Mouse (Mus musculus) liver, embryonic 14.5 days (tissue): ENCODE measurements around the gene Stx11. TPM values are rescaled to one million over a fixed set of nuclear protein-coding genes. Genes with fewer than 3 reads are reported as not detected.
A peak's percentile ranks its signal among the peaks of the same experiment; 100 is the strongest.

ENCODE experiments used
- ATAC-seq: fragments of 200-750 bp; cut with Nextera tagmentation; 2 replicates; pipeline ENCODE4 v1.8.0; 2017; ENCODE audit warnings: moderate number of reproducible peaks, mild to moderate bottlenecking, moderate library complexity; ENCODE audit not compliant: insufficient read depth
- DNase-seq, 3 experiments: peaks; one replicate each; pipeline ENCODE4 v3.0.0-alpha.2; 2012 to 2013; ENCODE audit warnings: low read depth in 3 of 3, low spot score in 3 of 3
- H3K27ac ChIP-seq: fragments of 300-500 bp; sonication (generic); 2 replicates; pipeline ENCODE4 v1.5.1; 2014; ENCODE audit warnings: moderate library complexity, mild to moderate bottlenecking, control low read depth, inconsistent platforms
- H3K27me3 ChIP-seq: fragments of 300-500 bp; sonication (generic); 2 replicates; pipeline ENCODE4 v1.6.1; 2014; ENCODE audit warnings: mild to moderate bottlenecking, low read length, moderate library complexity; ENCODE audit not compliant: control insufficient read depth, insufficient read depth
- H3K36me3 ChIP-seq: fragments of 300-500 bp; sonication (generic); replicated peaks from 2 replicates; pipeline ENCODE4 v1.6.1; 2014; ENCODE audit warnings: low read depth; ENCODE audit not compliant: control insufficient read depth, insufficient read depth
- H3K4me1 ChIP-seq, 2 experiments: fragments of 200-500 bp in 1 of 2; fragments of 300-500 bp in 1 of 2; sonication (generic) in 1 of 2; replicated peaks; 2 replicates each; pipeline ENCODE4 v1.6.1; 2012 to 2014; ENCODE audit warnings: antibody characterized with exemption in 1 of 2, inconsistent platforms in 1 of 2, low read length in 1 of 2; ENCODE audit not compliant: control insufficient read depth in 2 of 2, insufficient read depth in 2 of 2
- H3K4me2 ChIP-seq: fragments of 300-500 bp; sonication (generic); 2 replicates; pipeline ENCODE4 v1.6.1; 2014; ENCODE audit warnings: low read depth, mild to moderate bottlenecking, control low read depth, moderate library complexity
- H3K4me3 ChIP-seq, 2 experiments: fragments of 200-500 bp in 1 of 2; fragments of 300-500 bp in 1 of 2; sonication (generic) in 1 of 2; 2 replicates each; pipeline ENCODE4 v1.5.1; 2012 to 2014; ENCODE audit warnings: low read depth in 2 of 2, low read length in 2 of 2, mild to moderate bottlenecking in 2 of 2, control low read depth in 1 of 2, inconsistent platforms in 1 of 2, moderate library complexity in 1 of 2; ENCODE audit not compliant: insufficient read depth in 1 of 2
- H3K9ac ChIP-seq: fragments of 300-500 bp; sonication (generic); replicated peaks from 2 replicates; pipeline ENCODE4 v1.6.1; 2014; ENCODE audit warnings: mild to moderate bottlenecking, control low read depth, moderate library complexity
- H3K9me3 ChIP-seq: fragments of 300-500 bp; sonication (generic); 2 replicates; pipeline ENCODE4 v1.6.1; 2016; ENCODE audit warnings: low read length, mixed read lengths; ENCODE audit not compliant: control insufficient read depth
- CTCF ChIP-seq: IDR thresholded peaks from 2 replicates; pipeline ENCODE4 v1.5.1; 2016; ENCODE audit warnings: antibody characterized with exemption, low read depth, control low read depth
- EP300 ChIP-seq: IDR thresholded peaks from 2 replicates; pipeline ENCODE4 v1.6.1; 2016; ENCODE audit warnings: antibody characterized with exemption, low read depth
- WGBS: fragments of 180-500 bp; shearing (Covaris S2); extraction: QIAGEN DNeasy Blood & Tissue Kit; methylation state at CpG from one replicate; pipeline ENCODE4 v1.1.7; 2014; ENCODE audit not compliant: insufficient replicate concordance; 5-methylcytosine and 5-hydroxymethylcytosine counted together
- polyA plus RNA-seq, 2 experiments: library from polyadenylated mRNA; depleted of rRNA in 1 of 2; stranded (reverse) in 1 of 2; unstranded in 1 of 2; fragments of >200 nt; fragmentation: Nextera tagmentation in 1 of 2; extraction: Ambion mirVana in 1 of 2; gene quantifications; 2 replicates each; pipeline versions ENCODE4 v1.2.1 to v1.2.3; 2012 to 2014

The Stx11 gene
- polyA plus RNA-seq, 2 experiments: 5.7 to 13.1 TPM

- no peak for TF ChIP-seq EP300
- no peak for TF ChIP-seq CTCF
- no peaks in the 10 kb centered on the region for H3K36me3 ChIP-seq
- no peaks in the 10 kb centered on the region for H3K9me3 ChIP-seq
- no peak overlapping the region for H3K9ac ChIP-seq
- 59% methylated on average over 7 of the region's 7 CpGs for WGBS
- no peaks in the 10 kb centered on the region for H3K27me3 ChIP-seq
- H3K4me1 ChIP-seq: peaks cover 0 to 10% of the 10 kb centered on the region in 2 experiments; a peak in 3 of 4 replicates
- H3K27ac ChIP-seq: no peak overlapping the region
- no peak overlapping the region for H3K4me2 ChIP-seq
- DNase-seq (no peak), ATAC-seq (0 out of 2 replicates have a peak, but pooled peaks have one; percentile 16)
- no peak overlapping the region for H3K4me3 ChIP-seq
Measured at GRCm38 (mm10) chr10:12949299-12949698, 14.8 kb downstream of the Stx11 start.

DNA sequence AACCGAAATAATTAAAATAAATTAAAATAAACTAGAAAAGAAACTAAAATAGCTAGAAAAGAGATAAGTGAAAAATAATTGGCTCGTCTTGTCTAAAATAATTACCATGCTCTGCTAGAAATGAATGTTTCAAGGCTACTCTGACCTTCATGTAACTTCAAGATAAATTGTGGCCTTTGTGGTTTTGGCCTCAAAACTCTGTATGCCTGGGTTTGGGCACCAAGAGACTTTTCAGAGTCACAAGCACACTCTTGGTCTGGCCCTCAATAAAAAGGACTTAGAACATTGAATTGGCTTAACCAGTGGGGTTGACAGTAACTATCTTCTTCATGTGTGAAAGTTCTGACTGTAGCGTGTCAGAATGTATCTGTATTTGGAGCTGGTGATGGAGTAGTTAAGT is 16.5 kb downstream of the Stx11 start:
- Histone ChIP-seq H3K4me1 (peaks cover 0 to 10% of the 10 kb centered on the region in 2 experiments; a peak in 3 of 4 replicates), H3K36me3 (no peaks in the 10 kb centered on the region), H3K27me3 (no peaks in the 10 kb centered on the region), H3K27ac (no peak overlapping the region), H3K9ac (no peak overlapping the region), H3K4me2 (no peak overlapping the region), H3K4me3 (no peak overlapping the region), H3K9me3 (no peaks in the 10 kb centered on the region)
- TF ChIP-seq CTCF (no peak), EP300 (no peak)
- DNase-seq (no peak), ATAC-seq (no peak)
- 68% methylated on average over 3 of the region's 3 CpGs for WGBS

- Histone ChIP-seq H3K4me2 (peak overlapping the region; percentile 33), H3K9me3 (no peaks in the 10 kb centered on the region)
Measured at GRCm38 (mm10) chr10:12941018-12941761, 22.9 kb downstream of the Stx11 start.

GRCm38 (mm10) chr10:12938763-12939162 is 25.3 kb downstream of the Stx11 start:
- H3K27me3 ChIP-seq: peaks cover 11% of the 10 kb centered on the region
- no peaks in the 10 kb centered on the region; a peak in 1 of 4 replicates for H3K4me1 ChIP-seq
- 69% methylated on average over 2 of the region's 2 CpGs for WGBS
- no peak overlapping the region for H3K4me2 ChIP-seq
- no peaks in the 10 kb centered on the region for H3K9me3 ChIP-seq
- no peak for ATAC-seq
- no peaks in the 10 kb centered on the region for H3K36me3 ChIP-seq
- no peak overlapping the region for H3K27ac ChIP-seq
- TF ChIP-seq CTCF: no peak
- no peak for TF ChIP-seq EP300
- DNase-seq: no peak
- H3K4me3 ChIP-seq: no peak overlapping the region
- no peak overlapping the region for H3K9ac ChIP-seq

More at GRCm38 (mm10) chr10:12941018-12941761, 22.9 kb downstream of the Stx11 start:
- WGBS: 28% methylated on average over 63 of the region's 63 CpGs
- ATAC-seq (no peak), DNase-seq (no peak)
- H3K4me1 ChIP-seq: no peaks in the 10 kb centered on the region
- TF ChIP-seq EP300 (no peak), CTCF (no peak)
- peaks cover 11% of the 10 kb centered on the region for H3K27me3 ChIP-seq
- H3K9ac ChIP-seq: no peak overlapping the region
- H3K36me3 ChIP-seq: no peaks in the 10 kb centered on the region
- H3K27ac ChIP-seq: no peak overlapping the region
- peak overlapping the region in 1 of 2 experiments; percentile 16; a peak in 1 of 4 replicates for H3K4me3 ChIP-seq

DNA sequence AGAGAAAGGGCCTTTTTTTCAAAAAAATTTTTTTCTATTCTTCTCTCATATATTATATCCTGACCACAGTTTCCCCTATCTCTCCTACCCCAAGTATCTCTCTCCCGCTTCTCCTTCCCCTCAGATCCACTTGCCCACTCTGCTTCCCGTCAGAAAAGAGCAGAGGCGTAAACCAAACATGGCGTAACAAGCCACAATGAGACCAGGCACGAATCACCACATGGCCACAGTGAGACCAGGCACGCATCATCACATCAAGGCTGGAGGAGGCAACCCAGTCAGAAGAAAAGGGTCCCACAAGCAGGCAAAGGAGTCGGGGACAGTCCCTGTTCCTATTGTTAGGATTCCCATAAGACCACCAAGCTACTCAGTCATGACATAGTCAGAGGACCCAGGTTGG is 28.0 kb downstream of the Stx11 start:
- no peak overlapping the region for H3K9ac ChIP-seq
- DNase-seq (no peak), ATAC-seq (no peak)
- peaks cover 0 to 3% of the 10 kb centered on the region in 2 experiments; a peak in 1 of 4 replicates for H3K4me1 ChIP-seq
- no peaks in the 10 kb centered on the region for H3K36me3 ChIP-seq
- no peak for TF ChIP-seq EP300
- TF ChIP-seq CTCF: no peak
- H3K27me3 ChIP-seq: peaks cover 3% of the 10 kb centered on the region
- no peak overlapping the region for H3K4me3 ChIP-seq
- H3K27ac ChIP-seq: no peak overlapping the region
- no peaks in the 10 kb centered on the region for H3K9me3 ChIP-seq
- H3K4me2 ChIP-seq: no peak overlapping the region
- WGBS: 51% methylated on average over 7 of the region's 7 CpGs
